Mouse (Mus musculus) left cerebral cortex, adult 9 months (tissue): ENCODE results near the gene Tmem95.

Experiments
- DNase-seq, 2 experiments: peaks; one replicate each; pipeline ENCODE4 v3.0.0; 2022; ENCODE audit warnings: low spot score in 2 of 2

Gene Tmem95

DNA sequence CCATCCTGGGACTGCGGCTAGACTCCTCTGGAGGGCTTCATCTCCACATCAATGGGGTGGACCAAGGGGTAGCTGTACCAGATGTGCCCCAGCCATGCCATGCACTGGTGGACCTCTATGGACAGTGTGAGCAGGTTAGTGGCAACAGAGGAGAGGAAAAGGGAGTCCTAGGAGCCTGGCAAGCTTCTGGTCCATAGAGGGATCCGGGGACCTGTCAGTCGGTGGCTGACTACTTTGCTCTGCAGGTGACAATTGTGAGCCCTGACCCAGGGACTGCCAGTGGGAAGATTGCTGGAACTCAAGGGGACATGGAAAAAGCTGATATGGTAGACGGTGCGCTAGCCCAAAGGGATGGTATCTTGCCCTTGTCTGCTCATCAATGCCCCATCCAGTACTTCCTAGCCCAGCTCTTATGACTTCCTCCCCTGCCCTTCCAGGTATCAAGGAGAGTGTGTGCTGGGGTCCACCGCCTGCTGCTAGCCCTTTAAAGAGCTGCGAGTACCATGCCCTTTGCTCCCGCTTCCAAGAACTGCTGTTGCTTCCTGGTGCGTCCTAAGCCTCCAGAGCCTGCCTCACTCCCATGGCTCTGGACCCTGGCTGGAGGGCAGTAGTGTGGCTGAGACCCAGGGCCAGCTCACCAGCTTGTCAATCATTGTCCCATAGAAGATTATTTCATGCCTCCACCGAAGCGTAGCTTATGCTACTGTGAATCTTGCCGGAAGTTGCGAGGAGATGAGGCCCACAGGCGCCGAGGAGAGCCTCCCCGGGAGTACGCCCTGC lies 33.2 kb upstream of the Tmem95 start:
- no peak for DNase-seq

- DNase-seq = no peak
These were observed 32.4 kb upstream of the Tmem95 start for GRCm38 (mm10) chr11:69910177-69910576.

DNA sequence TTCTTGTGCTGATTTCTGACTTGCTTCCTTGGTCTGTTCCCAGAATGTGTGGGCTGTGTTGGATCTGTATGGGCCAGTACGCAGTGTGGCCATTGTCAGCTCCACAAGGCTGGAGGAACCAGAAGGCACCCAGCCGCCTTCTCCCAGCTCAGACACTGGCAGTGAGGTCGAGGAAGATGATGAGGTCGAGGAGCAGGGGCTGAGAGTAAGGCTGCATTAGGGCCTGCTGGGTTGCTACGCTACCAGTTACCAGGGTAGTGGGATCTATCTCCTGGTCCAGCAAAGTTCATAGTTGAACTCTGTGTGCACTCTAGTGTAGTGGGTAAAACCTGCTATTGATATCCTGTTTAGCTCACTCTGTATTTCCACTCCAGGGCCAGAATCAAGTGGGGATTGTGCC lies 31.4 kb upstream of the Tmem95 start:
- DNase-seq = no peak

DNA sequence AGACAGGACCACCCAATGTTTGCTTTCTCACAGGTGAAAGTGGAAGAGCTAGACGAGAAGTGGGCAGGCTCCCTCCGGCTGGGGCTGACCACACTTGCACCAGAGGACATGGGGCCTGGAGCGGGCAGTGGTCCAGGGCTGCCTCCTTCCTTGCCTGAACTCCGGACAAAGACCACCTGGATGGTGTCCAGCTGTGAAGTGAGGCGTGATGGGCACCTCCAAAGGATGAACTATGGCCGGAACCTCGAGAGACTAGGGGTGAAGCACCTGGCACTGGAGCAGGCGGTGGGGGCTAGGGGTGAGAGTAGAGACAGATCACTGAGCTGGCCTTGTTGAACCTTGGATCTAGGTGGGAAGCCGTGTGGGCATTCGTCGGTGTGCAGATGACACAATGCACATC lies 30.8 kb upstream of the Tmem95 start:
- DNase-seq = no peak

GRCm38 (mm10) chr11:69904311-69904710 lies 26.5 kb upstream of the Tmem95 start:
- DNase-seq = no peak

DNA sequence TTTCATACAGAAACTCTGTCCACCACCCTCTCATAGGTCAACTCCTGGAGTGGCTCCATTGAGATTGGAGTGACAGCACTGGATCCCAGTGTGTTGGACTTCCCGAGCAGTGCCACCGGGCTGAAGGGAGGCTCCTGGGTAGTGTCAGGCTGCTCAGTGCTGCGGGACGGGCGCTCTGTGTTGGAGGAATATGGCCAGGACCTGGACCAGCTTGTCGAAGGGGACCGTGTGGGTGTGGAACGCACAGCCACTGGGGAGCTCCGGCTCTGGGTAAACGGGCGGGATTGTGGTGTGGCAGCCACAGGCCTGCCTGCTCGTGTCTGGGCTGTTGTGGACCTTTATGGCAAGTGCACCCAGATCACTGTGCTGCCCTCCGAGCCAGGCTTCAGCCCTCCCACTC lies 25.2 kb upstream of the Tmem95 start:
- DNase-seq = no peak

DNA sequence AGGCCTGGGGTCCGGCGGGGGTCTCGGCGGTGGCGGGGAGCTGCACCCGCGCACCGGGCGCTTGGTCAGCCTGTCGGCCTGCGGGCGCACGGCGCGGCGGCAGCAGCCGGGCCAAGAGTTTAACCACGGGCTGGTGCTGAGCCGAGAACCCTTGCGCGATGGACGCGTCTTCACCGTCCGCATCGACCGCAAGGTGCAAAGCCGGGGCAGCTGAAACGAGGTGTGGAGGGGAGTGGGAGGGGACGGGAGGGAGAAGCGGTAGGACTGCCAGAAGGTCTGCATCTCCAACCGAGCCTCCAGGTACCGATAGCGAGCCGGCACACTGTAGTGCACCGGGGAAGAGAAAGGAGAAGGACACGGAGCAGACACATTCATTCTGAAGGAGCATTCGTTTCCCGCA lies 24.2 kb upstream of the Tmem95 start:
- no peak for DNase-seq

- DNase-seq = peak; percentile 97 to 98
These were observed 23.6 kb upstream of the Tmem95 start for GRCm38 (mm10) chr11:69901406-69901846.

DNA sequence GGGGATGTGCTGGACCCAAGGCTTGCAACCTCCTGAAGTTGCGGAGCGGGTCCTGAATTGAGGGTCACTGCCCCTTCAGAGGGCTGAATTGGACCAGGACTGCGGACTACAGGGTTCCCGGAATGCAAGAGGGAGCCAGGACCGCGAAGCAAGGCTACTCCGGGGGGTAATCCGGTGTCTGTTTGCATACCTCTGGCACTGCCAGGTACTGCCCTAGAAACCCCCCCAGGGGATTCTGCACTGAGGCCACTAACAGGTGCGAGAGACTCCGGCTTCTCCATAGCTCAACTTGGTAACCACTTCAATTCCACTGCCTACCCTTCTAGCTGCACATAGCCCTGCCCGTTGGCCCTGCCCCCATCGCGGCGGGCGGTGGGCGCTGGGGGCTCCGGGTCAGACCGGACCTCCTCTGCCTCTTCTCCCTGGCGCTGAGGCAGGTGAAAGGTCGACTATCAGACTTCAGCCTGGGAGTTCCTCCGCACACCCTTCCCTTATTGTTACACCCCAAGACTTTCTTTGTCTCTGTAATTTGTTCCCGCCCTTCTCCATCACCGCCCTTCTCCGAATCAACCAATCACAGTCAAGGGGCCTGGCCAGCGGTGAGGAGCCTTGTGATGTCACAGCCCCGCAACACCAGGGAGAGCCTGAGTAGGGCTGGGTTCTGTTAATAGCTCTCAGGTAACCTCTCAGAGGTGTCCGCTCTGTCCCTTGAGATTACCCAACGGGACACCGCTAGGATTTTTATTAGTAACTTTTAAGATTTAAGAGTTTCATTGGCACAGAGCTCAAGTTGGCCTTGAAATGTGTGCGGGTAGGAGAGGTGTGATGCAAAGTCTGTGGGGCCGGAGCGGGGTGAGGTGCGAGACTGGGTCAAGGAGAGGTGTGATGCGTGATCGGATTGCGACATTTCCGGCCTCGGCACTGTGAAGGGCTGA lies 22.9 kb upstream of the Tmem95 start, which contains the start of the genes 2810408A11Rik and Neurl4:
2810408A11Rik (minus strand) TSS at position 517 of the 935 bp plus-strand sequence.
Neurl4 (plus strand) TSS at position 602 of the 935 bp plus-strand sequence.
- DNase-seq = peak; percentile 79 to 89

DNA sequence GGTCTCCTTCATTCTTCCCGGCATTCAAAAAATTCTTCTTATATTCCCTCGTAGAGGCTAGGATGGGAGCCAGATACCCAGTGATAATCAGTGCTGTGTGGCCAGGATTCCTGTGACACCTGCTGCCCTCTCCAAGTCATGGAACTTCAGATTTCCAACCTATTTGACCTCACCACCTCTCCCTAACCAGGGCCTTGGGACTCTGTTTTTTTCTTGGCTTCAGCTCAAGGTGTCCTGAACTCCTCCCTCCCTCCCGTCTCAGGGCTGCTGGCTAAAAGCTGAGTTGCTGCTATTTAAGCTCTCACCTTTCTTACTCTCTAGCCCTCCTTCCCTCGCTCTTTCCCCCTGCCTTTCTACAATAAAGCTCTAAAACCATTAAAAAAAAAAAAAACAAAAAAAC lies 22.1 kb upstream of the Tmem95 start:
- no peak for DNase-seq

- no peak for DNase-seq
These were observed 17.5 kb upstream of the Tmem95 start, which contains the start of gene Acap1 for GRCm38 (mm10) chr11:69895291-69895690. TSS of gene Acap1 (minus strand) at chr11:69895539.

DNA sequence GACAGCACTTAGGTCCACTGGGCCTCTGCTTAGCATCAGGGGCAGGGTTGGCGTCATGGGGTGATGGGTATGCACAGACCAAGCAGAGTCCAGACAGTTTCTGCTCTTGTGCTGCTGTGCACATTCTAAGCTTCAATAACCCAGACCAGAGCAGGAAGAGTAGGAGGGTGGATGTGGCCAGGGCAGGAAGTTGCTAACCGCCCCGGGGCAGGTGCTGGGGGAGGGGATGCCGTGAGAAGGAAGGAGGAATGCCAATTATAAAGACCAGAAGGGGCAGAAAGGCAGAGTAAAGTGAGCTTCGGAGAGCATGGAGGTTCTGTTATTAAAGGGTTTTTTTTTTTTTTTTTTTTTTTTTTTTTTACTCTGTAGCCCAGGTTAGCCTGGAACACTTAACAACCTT lies 16.9 kb upstream of the Tmem95 start:
- DNase-seq = no peak

- peak in 1 of 2 experiments; percentile 42 for DNase-seq
These were observed 13.7 kb upstream of the Tmem95 start for GRCm38 (mm10) chr11:69891482-69891881.

DNA sequence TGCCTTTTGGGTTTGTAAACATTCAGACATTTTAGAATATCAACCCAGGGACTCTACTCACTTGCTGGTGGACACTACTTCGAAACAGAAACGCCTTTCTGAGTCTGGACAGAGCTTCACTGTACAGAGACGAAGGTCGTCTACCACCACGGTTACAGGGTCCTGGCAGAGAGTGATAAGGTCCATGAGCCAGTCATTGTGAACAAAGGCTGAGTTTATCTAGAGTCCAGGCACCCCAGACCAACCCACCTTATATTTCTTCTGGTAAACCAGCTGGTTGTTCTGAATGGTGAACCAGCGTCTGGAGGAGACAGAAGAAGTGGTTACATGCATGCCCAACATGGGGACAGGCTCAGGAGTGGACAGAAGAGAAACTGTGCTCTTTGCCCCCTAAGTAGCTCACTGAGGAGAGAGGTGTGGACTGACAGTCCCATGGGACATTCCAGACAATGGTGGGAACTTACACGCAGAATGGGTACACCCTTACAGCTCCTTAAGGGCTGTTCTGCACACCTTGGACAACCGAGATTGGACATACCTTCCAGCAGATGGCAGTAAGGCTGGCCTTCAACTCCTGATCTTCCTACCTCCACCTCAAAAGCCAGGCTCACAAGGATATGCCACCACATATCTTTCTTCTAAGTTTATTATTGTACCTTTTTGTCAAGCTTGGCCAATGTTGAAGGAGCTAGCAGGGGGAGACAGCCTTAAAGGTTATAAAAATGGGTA lies 9.3 kb upstream of the Tmem95 start:
- DNase-seq = no peak

DNA sequence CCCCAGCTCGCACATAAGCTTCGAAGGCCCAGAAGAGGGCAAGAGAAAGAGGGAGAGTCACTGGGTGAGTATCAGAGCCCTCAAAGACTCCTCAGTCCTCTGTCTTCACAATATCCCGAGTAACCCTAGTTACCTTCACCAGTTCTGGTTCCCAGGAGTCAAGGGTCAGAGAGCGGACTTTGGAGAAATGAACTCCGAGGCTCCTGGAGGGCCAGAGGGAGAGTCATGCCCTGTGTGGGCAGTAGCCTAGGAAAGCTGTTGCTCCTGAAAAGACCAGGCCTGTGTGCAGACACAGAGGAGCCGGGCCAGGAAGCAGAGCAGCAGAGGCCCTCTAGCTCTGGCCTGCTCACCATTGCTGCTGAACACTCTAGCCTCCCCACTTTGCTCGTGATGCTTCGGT lies 6.8 kb upstream of the Tmem95 start:
- DNase-seq = no peak

GRCm38 (mm10) chr11:69884240-69884639 lies 6.4 kb upstream of the Tmem95 start:
- no peak for DNase-seq

DNA sequence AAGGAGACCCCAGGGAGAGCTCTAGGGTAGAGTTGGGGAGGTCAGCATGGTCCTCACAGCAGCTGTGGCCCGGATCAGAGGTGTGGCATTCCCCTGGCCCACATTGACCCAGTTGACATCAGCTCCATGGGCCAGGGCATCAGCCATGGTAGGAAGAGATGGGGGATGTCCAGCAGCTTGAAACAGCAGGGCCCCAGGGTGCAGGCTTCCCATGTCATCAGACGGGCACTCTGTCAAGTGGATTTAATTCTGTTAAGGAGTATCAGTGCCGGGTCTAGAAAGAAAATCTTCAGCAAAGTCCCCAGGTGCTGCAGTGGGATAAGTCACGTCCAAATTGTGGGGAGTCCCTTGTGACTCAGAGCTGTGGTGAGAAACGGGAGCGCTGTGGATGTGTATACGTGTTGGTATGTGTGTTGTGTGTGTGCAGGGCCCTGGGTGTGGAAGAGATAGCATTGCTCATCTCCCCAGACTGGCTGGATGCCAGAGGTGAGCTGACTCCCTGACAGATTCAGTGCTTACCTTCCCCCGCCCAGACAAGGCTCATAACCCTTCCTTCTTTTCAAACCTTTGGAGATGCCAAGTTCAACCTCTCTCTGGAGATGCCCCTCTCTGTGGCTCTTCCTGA lies 5.8 kb upstream of the Tmem95 start:
- no peak for DNase-seq

GRCm38 (mm10) chr11:69883066-69883465 lies 5.2 kb upstream of the Tmem95 start:
- DNase-seq = no peak

- no peak for DNase-seq
These were observed 4.2 kb upstream of the Tmem95 start for GRCm38 (mm10) chr11:69881787-69882670.
